Mouse (Mus musculus) B cell, adult 62 days (primary cell): ENCODE results near the gene Olfr960. TPM values are rescaled to one million over a fixed set of nuclear protein-coding genes. Genes with fewer than 3 reads are reported as not detected.

Experiments
- total RNA-seq: library from RNA; stranded (reverse); gene quantifications from 4 replicates; pipeline ENCODE4 v1.2.4, GENCODE M21; 2023

Gene Olfr960
- total RNA-seq, result not detected in 4 replicates

DNA sequence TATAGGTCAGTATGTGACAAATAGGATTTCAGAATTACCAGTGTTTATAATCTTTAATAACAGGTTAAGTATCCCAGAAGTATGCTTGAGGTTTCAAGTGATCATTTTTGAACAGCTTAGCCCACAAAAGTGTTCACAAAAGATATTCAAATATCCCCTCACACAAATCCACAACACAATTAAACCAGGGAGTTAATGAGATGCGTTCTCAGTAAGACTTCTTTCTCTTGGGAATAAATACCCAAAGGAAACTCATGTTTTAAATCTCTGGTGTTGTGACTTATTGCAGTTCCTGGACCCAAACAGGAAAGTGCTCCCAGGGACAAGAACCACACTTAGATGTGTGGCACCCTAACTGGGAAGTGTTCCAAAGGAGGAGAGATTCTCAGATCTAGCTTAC, at the start of gene Olfr960:
Gene Olfr960, plus strand, starts transcription at position 301 of the 400 bp plus-strand sequence.

DNA sequence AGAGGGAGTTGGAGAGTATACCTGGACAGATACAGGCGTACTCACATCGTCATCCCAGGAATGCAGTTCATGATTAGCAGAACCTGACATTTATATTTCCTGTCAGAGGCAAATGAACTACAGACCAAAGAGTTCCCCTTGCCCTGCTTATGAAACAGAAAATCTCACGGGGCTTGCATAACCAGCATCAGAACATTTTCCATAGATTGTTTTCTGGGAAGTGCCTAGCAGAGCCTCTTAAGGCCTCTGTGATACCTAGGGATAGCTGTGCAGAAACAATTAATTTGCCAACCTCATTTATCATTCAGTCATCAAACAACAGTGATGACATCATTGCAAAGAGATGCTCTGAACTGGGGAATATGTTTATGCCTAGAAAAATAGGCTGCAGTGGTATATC, 45.7 kb upstream of the Olfr960 start, which contains the start of gene Olfr959:
Gene Olfr959, minus strand, starts transcription at position 101 of the 400 bp plus-strand sequence.

DNA sequence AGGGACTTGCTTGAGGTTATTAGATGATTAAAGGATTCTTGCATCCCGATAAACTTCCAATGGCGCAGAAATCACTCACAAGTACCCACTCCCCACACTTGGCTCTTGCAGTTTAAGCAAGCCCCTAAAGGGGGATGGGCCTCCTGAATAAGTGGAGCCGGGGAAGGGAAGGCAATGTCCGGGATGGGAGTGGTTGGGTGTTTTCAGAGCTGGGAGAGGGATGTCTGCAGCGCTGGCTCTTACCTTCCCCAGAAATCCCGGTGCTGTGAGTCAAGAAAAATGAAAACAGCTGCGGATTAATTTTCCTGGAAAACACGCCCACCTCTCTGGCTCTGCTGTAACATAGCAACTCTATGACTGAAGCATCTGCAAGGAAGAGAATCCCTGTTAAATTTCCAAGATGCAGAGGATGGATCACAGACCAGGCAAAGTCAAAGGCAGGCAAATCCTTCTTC, 17.1 kb upstream of the Olfr960 start, which contains the start of gene AW551984:
Gene AW551984, minus strand, starts transcription at position 405 of the 455 bp plus-strand sequence.

DNA sequence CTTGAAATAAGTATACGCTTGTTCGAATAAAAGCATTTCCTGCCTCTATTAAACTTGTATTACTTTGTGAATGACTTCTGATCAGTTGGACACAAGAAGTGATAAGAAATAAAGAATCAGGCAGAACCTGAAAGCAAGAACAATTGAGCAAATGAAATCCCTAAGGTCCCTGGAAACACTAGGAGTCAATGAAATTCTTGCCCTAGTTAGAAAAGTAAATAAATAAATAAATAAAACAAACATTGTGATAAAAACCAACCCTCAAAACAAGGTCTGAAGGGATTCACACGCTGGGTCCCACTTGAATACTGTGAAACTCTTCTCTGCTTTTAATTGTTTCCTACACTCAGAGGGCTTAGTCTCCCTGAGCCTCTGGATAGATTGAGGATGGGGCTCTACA, 10.8 kb upstream of the Olfr960 start, which contains the start of gene Olfr148:
Gene Olfr148, plus strand, starts transcription at position 301 of the 400 bp plus-strand sequence.

DNA sequence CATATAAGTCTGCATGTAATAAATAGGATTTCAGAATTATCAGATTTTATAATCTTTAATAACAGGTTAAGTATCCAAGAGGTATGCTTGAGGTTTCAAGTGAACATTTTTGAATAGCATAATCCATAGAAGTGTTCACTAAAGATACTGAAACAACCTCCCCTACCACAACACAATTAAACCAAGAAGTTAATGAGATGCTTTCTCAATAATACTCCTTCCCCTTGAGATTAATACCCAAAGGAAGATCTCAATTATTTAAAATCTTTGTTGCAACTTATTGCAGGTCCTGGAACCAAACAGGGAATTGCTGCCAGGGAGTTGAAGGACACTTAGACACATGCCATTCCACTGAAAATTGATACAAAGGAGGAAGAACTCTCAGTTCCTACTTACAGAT, 23.6 kb downstream of the Olfr960 start, which contains the start of gene Olfr961:
Gene Olfr961, plus strand, starts transcription at position 301 of the 400 bp plus-strand sequence.

DNA sequence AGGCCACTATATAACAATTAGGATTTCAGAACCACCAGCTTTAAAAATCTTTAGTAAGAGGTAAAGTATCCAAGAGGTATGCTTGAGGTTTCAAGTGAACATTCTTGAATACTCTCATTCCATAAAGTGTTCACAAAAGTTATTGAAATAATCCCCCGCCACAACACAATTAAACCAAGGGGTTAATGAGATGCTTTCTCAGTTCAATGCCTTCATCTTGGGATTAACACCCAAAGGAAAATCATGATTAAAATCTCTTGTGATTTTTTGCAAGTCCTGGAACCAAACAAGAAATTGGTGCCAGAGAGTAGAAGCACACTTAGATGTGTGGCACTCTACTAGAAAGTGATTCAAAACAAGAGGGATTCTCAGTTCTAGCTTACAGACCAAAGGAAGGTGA, 45.7 kb downstream of the Olfr960 start, which contains the start of gene Olfr963:
Gene Olfr963, plus strand, starts transcription at position 301 of the 400 bp plus-strand sequence.

Other genes starting within 250 kb of the Olfr960 start
- not detected in 4 replicates for gene Olfr951, start 234.0 kb upstream of the Olfr960 start, total RNA-seq
- not detected in 4 replicates for gene Olfr952, start 194.2 kb upstream of the Olfr960 start, total RNA-seq
- gene Olfr954, start 164.7 kb upstream of the Olfr960 start, total RNA-seq, result not detected in 4 replicates
- not detected in 4 replicates for gene Olfr955, start 149.4 kb upstream of the Olfr960 start, total RNA-seq
- not detected in 4 replicates for gene Olfr44, start 127.4 kb upstream of the Olfr960 start, total RNA-seq
- gene Olfr957, start 105.6 kb upstream of the Olfr960 start, total RNA-seq, result not detected in 4 replicates
- gene Olfr958, start 67.3 kb upstream of the Olfr960 start, total RNA-seq, result not detected in 4 replicates
- not detected in 4 replicates for gene Olfr959, start 45.8 kb upstream of the Olfr960 start, total RNA-seq
- gene AW551984, start 17.0 kb upstream of the Olfr960 start, total RNA-seq, result not detected in 4 replicates
- gene Olfr148, start 10.7 kb upstream of the Olfr960 start, total RNA-seq, result not detected in 4 replicates
- not detected in 4 replicates for gene Olfr961, start 23.7 kb downstream of the Olfr960 start, total RNA-seq
- gene Olfr963, start 45.8 kb downstream of the Olfr960 start, total RNA-seq, result not detected in 4 replicates
- not detected in 4 replicates for gene Olfr149, start 85.7 kb downstream of the Olfr960 start, total RNA-seq
- not detected in 4 replicates for gene Olfr965, start 90.0 kb downstream of the Olfr960 start, total RNA-seq
- gene Olfr150, start 109.6 kb downstream of the Olfr960 start, total RNA-seq, result not detected in 4 replicates
- not detected in 4 replicates for gene Olfr967, start 124.9 kb downstream of the Olfr960 start, total RNA-seq
- not detected in 4 replicates for gene Olfr968, start 161.9 kb downstream of the Olfr960 start, total RNA-seq
- gene Olfr969, start 169.6 kb downstream of the Olfr960 start, total RNA-seq, result not detected in 4 replicates
- gene Olfr970, start 187.5 kb downstream of the Olfr960 start, total RNA-seq, result not detected in 4 replicates
- not detected in 4 replicates for gene Olfr971, start 215.5 kb downstream of the Olfr960 start, total RNA-seq
- not detected in 4 replicates for gene Olfr972, start 245.0 kb downstream of the Olfr960 start, total RNA-seq